Mouse (Mus musculus): ENCODE measurements around the gene Tfap2c. TPM values are rescaled to one million over a fixed set of nuclear protein-coding genes. Genes with fewer than 3 reads are reported as not detected.

Gene Tfap2c
- 0.22 and 0.53 TPM in 2 replicates for polyA plus RNA-seq (2015; fragmentation: Nextera tagmentation; extraction: Ambion mirVana)

DNA sequence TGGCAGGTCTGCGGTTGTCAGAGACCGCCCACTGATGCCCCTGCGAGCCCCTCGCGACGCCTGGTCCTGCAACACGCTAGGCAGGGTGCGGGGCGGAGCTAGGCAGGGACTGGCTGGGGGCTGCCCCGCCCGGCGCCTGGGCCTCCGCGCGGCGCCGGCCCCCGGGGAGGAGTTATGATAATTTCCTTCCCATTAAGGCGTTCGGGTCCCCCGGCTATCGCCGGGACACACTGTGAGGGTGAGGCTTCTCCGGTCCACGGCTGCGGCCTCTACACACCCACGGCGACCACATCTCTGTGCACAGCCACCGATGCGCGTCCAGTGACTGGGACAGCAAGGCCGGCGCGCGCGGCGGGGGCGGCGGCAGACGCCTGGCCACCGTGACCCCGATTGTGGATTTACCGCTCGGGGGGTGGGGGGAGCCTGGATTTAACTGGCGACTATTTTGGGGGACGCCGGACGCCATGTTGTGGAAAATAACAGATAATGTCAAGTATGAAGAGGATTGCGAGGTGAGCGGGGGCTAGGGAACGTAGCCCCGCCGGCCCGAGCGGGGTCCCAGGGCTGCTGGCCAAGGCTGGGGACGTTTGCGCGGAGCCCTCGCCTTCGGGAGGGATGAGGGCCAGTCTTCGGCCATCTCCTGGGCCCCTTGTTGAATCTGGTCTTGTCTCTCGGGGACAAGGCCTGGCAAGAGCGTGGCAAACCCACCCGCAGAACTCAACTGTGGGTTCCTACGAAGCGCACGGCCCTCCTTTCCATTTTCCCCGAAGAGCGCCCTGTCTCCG, at the start of gene Tfap2c:
Tfap2c (plus strand) TSS at position 223 of the 785 bp plus-strand sequence.
- H3K9ac ChIP-seq (ENCODE audit: low read depth, low read length): no peak within 1 kb of the TSS
- H3K27me3 ChIP-seq (ENCODE audit: insufficient read depth, low read length): peaks cover 98% of the 10 kb centered on the region
- no peaks in the 10 kb centered on the region for H3K36me3 ChIP-seq (ENCODE audit: insufficient read depth, low read length)
- H3K27ac ChIP-seq: no peak within 1 kb of the TSS
- H3K4me1 ChIP-seq (replicated peaks; ENCODE audit: insufficient read depth, low read length): peaks cover 25% of the 10 kb centered on the region
- H3K4me2 ChIP-seq (ENCODE audit: low read length): peak within 1 kb of the TSS; percentile 52
- no peaks in the 10 kb centered on the region for H3K9me3 ChIP-seq (replicated peaks; ENCODE audit: low read length)
- WGBS: under 1% methylated on average over 70 of the region's 70 CpGs
- DNase-seq (ENCODE audit: low spot score): no peak
- no peak; the same call in 1 of the 2 replicates for ATAC-seq (replicated peaks; ENCODE audit: low FRiP score, low read depth)
- peak within 1 kb of the TSS; percentile 27 for H3K4me3 ChIP-seq (replicated peaks; ENCODE audit: low read depth, low read length)
- TF ChIP-seq CTCF (IDR thresholded peaks at IDR 0.05; ENCODE audit: low read depth): no peak

DNA sequence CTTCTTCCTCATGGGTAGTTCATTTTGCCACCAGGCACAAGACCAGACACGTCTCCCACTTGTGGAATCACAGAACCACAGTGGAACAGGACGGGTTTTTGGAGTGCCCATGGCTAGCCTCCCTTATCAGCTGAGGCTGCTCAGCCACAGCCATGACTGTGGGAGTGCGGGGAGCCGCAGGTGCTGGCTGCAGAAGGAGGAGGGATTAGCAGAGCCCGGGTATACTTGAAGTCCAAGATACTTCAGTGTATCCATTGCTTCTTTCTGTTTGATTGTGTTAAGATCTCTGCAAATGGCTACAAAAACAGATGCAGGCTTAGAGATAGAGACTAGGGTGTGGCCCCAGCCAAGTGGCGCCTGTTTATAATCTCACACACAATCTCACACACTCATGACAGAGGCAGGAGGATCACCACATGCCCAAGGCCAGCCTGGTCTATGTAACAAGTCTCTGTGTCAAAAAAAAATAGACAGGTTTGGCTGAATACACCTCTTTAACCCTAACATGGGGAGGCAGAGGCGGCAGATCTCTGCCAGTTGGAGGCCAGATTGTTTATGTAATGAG, 48.6 kb upstream of the Tfap2c start:
- 37% methylated on average over 7 of the region's 7 CpGs for WGBS
- Histone ChIP-seq H3K4me2 (ENCODE audit: low read length) (no peak overlapping the region), H3K9me3 (replicated peaks; ENCODE audit: low read length) (no peaks in the 10 kb centered on the region), H3K4me1 (replicated peaks; ENCODE audit: insufficient read depth, low read length) (no peaks in the 10 kb centered on the region), H3K27me3 (ENCODE audit: insufficient read depth, low read length) (no peaks in the 10 kb centered on the region), H3K27ac (no peak overlapping the region), H3K9ac (ENCODE audit: low read depth, low read length) (no peak overlapping the region), H3K36me3 (ENCODE audit: insufficient read depth, low read length) (no peaks in the 10 kb centered on the region), H3K4me3 (replicated peaks; ENCODE audit: low read depth, low read length) (no peak overlapping the region)
- no peak for TF ChIP-seq CTCF (IDR thresholded peaks at IDR 0.05; ENCODE audit: low read depth)
- DNase-seq (ENCODE audit: low spot score) (no peak), ATAC-seq (replicated peaks; ENCODE audit: low FRiP score, low read depth) (no peak)

GRCm38 (mm10) chr2:172501341-172501740, 48.1 kb upstream of the Tfap2c start:
- no peak for ATAC-seq (replicated peaks; ENCODE audit: low FRiP score, low read depth)
- H3K27ac ChIP-seq: no peak overlapping the region
- H3K36me3 ChIP-seq (ENCODE audit: insufficient read depth, low read length): no peaks in the 10 kb centered on the region
- DNase-seq (ENCODE audit: low spot score): peak; percentile 64
- no peak overlapping the region for H3K4me2 ChIP-seq (ENCODE audit: low read length)
- H3K27me3 ChIP-seq (ENCODE audit: insufficient read depth, low read length): no peaks in the 10 kb centered on the region
- no peaks in the 10 kb centered on the region for H3K9me3 ChIP-seq (replicated peaks; ENCODE audit: low read length)
- TF ChIP-seq CTCF (IDR thresholded peaks at IDR 0.05; ENCODE audit: low read depth): peak; percentile 82
- H3K4me3 ChIP-seq (replicated peaks; ENCODE audit: low read depth, low read length): no peak overlapping the region
- no peaks in the 10 kb centered on the region for H3K4me1 ChIP-seq (replicated peaks; ENCODE audit: insufficient read depth, low read length)
- WGBS: 1% methylated on average over 4 of the region's 4 CpGs
- no peak overlapping the region for H3K9ac ChIP-seq (ENCODE audit: low read depth, low read length)

- no peaks in the 10 kb centered on the region for H3K36me3 ChIP-seq (ENCODE audit: insufficient read depth, low read length)
- H3K27me3 ChIP-seq (ENCODE audit: insufficient read depth, low read length): no peaks in the 10 kb centered on the region
- H3K4me3 ChIP-seq (replicated peaks; ENCODE audit: low read depth, low read length): no peak overlapping the region
- H3K27ac ChIP-seq: no peak overlapping the region
- no peak overlapping the region for H3K4me2 ChIP-seq (ENCODE audit: low read length)
- DNase-seq (ENCODE audit: low spot score): no peak
- no peaks in the 10 kb centered on the region for H3K4me1 ChIP-seq (replicated peaks; ENCODE audit: insufficient read depth, low read length)
- H3K9ac ChIP-seq (ENCODE audit: low read depth, low read length): no peak overlapping the region
- no peak for ATAC-seq (replicated peaks; ENCODE audit: low FRiP score, low read depth)
- H3K9me3 ChIP-seq (replicated peaks; ENCODE audit: low read length): no peaks in the 10 kb centered on the region
- WGBS: 61% methylated on average over 14 of the region's 14 CpGs
- TF ChIP-seq CTCF (IDR thresholded peaks at IDR 0.05; ENCODE audit: low read depth): no peak
These were observed 47.2 kb upstream of the Tfap2c start for GRCm38 (mm10) chr2:172502168-172502567.

DNA sequence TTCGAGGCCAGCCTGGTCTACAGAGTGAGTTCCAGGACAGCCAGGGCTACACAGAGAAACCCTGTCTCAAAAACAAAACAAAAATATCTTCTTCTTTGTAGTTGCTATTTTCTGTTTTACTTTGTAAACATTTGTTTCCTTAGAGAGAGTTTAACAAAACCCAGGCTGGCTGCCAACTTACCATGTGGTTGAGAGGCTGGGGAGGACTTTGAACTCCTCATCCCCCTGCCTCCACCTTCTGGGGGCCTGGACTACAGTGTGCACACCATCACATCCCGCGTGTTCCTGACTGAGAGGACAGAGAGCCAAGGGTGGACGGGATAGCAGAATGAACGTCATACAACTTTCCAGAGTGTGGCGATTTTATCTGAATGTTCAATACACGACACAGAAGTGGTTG, 43.3 kb upstream of the Tfap2c start:
- Histone ChIP-seq H3K27me3 (ENCODE audit: insufficient read depth, low read length) (no peaks in the 10 kb centered on the region), H3K9me3 (replicated peaks; ENCODE audit: low read length) (no peaks in the 10 kb centered on the region), H3K36me3 (ENCODE audit: insufficient read depth, low read length) (no peaks in the 10 kb centered on the region), H3K4me3 (replicated peaks; ENCODE audit: low read depth, low read length) (no peak overlapping the region), H3K4me1 (replicated peaks; ENCODE audit: insufficient read depth, low read length) (no peaks in the 10 kb centered on the region), H3K9ac (ENCODE audit: low read depth, low read length) (no peak overlapping the region), H3K27ac (no peak overlapping the region), H3K4me2 (ENCODE audit: low read length) (no peak overlapping the region)
- ATAC-seq (replicated peaks; ENCODE audit: low FRiP score, low read depth) (no peak), DNase-seq (ENCODE audit: low spot score) (no peak)
- TF ChIP-seq CTCF (IDR thresholded peaks at IDR 0.05; ENCODE audit: low read depth): no peak
- 75% methylated on average over 7 of the region's 7 CpGs for WGBS

DNA sequence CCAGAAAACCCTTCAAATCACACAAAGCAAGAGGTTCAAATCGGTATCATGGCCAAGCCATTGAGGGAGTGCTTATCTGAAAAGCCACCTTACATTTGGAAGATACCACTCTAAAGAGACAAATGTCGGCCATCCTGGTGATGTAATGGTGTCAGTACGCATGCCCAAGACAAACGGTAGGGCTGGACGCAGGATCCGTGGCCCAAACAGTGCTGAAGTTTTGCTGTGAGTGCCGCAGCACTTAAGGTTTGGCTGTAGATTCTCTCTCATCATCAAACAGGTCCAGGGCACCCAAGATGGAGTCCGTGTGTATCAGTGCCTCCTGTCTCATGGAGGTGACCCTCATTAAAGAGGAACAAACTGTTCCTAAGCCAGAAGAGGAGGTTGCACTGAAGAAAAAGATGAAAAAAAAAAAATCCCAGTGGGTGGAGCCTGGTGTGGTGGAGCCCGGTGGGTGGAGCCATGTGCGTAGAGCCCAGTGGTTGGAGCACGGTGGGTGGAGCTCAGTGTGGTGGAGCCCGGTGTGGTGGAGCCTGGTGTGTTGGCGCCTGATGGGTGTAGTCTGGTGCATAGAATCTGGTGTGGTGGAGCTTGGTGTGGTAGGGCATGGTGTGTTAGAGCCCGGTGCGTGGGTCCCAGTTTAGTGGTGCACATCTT, 39.2 kb upstream of the Tfap2c start:
- no peaks in the 10 kb centered on the region for H3K27me3 ChIP-seq (ENCODE audit: insufficient read depth, low read length)
- WGBS: 89% methylated on average over 15 of the region's 15 CpGs
- no peak overlapping the region for H3K4me2 ChIP-seq (ENCODE audit: low read length)
- no peak overlapping the region for H3K9ac ChIP-seq (ENCODE audit: low read depth, low read length)
- DNase-seq (ENCODE audit: low spot score): no peak
- H3K36me3 ChIP-seq (ENCODE audit: insufficient read depth, low read length): no peaks in the 10 kb centered on the region
- no peaks in the 10 kb centered on the region for H3K4me1 ChIP-seq (replicated peaks; ENCODE audit: insufficient read depth, low read length)
- H3K4me3 ChIP-seq (replicated peaks; ENCODE audit: low read depth, low read length): no peak overlapping the region
- H3K27ac ChIP-seq: no peak overlapping the region
- no peak for ATAC-seq (replicated peaks; ENCODE audit: low FRiP score, low read depth)
- no peaks in the 10 kb centered on the region for H3K9me3 ChIP-seq (replicated peaks; ENCODE audit: low read length)
- no peak for TF ChIP-seq CTCF (IDR thresholded peaks at IDR 0.05; ENCODE audit: low read depth)

All from kidney, postnatal 0 days (tissue).